Mouse (Mus musculus) adrenal gland, postnatal 25 days (tissue): ENCODE results near the gene Ttll8. TPM values are rescaled to one million over a fixed set of nuclear protein-coding genes. Genes with fewer than 3 reads are reported as not detected.
A peak's percentile ranks its signal among the peaks of the same experiment; 100 is the strongest.

ENCODE experiments used
- DNase-seq: peaks from one replicate; pipeline ENCODE4 v3.0.0; 2021; ENCODE audit warnings: mixed read lengths
- total RNA-seq: library from RNA; stranded (reverse); gene quantifications from 2 replicates; pipeline ENCODE4 v1.2.3, GENCODE M21; 2021

Ttll8 gene
- total RNA-seq, 1 experiment from 2014 or later: not detected

GRCm38 (mm10) chr15:88881253-88882044 is 72.8 kb downstream of the Ttll8 start:
- DNase-seq: no peak

DNA sequence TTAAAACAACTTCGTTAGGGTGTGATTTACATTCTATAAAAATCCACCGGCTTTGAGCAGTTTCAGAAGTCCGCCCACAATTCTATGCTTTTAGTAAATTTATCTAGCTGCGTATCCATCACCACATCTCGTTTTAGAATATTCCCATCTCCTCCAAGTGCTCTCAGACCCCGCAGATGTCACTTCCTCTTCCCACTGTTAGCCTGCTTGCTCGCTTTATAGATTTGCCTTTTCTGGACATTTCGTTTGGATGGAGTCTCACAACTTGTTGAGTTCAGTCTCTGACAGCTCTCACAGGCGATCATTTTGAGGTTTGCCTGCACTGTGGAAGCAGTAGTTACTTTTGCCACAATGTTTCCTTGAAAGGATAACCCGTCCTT is 77.2 kb downstream of the Ttll8 start:
- no peak for DNase-seq

DNA sequence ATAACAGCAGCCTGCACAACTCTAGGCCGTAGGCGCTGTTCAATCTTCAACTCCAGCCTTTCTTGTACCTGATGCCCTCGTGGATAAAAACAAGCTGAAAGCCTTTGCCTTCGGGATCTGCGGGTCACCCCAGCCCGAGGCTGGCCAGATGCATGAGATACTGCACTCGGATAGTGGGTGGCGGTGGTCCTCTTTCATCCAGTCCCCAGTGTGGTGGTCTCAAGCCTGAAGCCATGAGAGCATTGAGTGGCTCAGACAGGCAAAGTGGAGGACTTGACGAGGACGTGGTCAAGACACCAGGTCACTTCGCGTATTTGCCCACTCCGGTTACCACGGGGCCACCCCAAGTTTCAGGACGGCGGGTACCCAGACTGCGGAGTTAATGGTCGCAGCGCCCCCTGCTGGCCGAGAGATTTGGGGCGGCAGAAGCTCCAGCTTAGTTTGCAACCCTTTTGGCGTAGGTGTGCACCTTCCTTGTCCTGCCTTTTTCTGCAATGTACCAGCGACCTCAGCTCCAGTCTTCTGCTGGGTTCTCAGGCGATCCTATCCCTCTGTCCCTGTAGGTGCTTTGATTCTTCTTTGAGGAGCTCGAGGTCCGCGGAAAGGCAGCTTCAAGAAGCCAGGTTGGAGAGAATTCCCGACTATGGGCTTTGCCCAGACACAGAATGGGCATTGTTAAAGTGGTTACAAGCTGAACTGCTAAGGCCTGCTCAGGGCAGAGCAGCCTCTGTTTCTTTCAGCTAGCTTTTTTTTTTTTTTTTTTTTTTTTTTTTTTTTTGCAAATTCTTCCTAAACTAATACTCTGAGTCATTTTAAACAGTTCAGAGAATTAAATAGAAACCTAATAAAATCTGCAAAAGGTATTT is 77.8 kb downstream of the Ttll8 start:
- peak; percentile 91 for DNase-seq

GRCm38 (mm10) chr15:88875625-88876081 is 78.6 kb downstream of the Ttll8 start:
- no peak for DNase-seq

DNA sequence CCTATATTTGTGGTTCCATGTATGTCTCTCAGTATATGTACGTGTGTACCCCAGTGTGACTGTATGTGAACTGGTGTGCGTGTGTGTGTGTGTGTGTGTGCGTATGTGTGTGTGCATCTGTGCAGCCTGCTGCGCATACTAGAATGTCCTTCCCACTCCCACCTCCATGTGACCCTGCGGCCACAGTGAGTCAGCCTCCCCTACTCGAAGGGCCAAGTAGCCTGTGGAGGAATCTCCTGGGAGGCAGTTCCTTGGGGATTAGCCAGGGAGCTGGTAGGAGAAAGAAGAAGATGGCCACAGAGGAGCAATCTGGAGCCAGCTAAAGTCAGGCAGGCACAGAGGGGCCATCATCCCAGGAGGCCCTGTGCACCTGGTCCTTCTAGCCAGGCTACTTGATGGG is 79.7 kb downstream of the Ttll8 start:
- DNase-seq: no peak

DNA sequence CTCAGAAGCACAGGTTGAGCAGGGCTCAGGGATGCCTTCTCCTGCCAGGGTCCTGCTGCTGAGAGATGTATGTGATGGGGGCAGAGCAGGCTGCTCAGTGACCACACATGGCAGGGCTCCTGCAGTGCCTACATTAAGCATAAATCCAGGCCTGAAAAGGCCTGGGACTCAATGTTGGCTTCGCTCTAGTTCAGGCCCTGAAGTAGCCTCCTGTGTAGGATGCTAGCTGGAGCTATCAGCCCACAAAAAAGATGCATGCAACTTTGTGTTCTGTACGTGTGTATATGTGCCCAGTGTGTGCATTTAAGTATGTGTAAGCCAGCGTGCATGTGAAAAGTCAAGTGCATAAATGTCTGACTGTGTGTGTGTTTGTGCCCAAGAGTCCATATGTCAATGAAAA is 80.2 kb downstream of the Ttll8 start:
- no peak for DNase-seq

GRCm38 (mm10) chr15:88870418-88871185 is 83.6 kb downstream of the Ttll8 start:
- DNase-seq: peak; percentile 51

DNA sequence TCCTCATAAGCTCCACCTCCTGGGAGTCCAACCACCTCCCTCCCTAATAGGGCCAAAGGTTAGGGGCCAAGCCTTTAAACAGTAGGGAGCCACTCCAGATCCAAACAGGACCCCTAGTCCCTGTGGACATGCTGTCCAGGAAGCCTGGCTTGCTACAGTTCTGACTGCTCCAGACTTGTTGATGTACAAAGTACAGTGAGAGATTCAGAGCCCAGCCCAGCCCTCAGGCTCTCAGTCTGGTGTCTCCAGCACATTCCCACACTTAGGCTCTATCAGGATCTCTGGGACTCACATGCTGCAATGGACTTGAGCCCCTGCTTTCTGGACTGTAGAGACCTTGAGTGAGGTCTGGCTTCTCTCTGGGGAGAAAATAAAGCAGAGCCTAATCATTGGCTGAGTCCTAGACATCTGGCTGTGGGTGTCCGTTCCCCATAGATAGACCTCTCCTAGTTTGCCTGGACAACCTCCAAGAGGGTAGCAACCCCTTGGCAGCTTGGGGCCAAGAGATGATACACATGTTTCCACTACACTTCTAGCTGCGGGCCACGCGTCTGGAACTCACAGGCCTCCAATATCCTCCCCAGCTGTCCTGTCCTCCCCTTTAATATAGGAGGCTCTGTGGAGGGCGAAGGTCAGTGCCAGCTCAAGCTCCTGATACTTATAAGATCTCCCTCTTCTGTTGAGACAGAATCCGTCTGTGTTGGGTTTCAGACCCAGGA is 86.0 kb downstream of the Ttll8 start:
- no peak for DNase-seq

DNA sequence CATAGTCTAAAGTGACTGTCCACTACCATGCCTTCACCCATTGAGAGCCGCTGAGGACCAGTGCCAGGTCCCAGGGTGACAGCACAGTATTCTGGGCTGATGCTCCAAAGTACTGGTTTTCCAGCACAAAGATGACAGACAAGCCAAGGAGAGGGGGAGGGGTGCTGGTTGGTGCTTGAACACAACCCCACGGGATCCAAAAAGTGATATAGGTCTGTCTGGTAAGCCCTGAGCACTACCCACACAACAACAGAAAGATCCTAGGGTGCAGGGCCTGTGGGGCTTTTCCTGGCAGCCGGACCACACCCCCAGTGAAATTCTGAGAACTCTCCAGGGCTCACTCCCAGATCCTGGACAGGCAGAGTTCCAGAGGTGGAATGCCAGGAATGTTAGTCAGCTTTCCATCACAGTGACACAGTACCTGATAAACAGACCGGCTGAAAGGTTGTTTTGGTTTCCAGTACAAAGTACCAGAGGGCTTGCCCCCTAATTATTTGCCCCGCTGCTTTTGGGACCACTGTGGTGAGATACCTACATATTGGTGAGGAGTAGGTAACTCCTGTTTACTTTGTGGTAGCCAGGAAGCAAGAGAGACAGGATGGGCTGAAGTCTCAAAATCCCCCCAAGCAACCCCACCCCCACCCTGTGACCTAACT is 86.7 kb downstream of the Ttll8 start:
- DNase-seq: peak; percentile 40

- DNase-seq: no peak
Measured at GRCm38 (mm10) chr15:88866934-88867356, 87.3 kb downstream of the Ttll8 start.

- DNase-seq: no peak
Measured at GRCm38 (mm10) chr15:88865888-88866695, 88.1 kb downstream of the Ttll8 start.

DNA sequence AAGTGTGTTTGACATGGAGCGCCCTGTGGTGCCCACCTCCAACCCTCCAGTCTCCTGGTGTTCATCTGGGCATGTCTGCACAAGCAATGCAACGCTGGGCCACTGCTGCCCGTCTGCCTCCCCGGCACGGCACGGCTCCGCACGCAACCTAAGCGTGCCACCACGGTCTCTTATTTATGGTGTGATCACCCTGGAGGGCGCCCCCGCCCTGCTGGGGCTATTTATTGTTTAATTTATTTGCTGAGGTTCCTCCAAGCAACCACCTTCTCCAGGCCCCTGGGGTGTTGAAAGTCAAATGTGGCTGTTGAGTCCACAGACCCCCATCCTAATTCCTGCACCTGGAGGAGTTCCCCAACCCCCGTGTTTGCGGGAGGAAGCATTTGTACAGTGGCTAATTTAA is 89.2 kb downstream of the Ttll8 start:
- DNase-seq: no peak

DNA sequence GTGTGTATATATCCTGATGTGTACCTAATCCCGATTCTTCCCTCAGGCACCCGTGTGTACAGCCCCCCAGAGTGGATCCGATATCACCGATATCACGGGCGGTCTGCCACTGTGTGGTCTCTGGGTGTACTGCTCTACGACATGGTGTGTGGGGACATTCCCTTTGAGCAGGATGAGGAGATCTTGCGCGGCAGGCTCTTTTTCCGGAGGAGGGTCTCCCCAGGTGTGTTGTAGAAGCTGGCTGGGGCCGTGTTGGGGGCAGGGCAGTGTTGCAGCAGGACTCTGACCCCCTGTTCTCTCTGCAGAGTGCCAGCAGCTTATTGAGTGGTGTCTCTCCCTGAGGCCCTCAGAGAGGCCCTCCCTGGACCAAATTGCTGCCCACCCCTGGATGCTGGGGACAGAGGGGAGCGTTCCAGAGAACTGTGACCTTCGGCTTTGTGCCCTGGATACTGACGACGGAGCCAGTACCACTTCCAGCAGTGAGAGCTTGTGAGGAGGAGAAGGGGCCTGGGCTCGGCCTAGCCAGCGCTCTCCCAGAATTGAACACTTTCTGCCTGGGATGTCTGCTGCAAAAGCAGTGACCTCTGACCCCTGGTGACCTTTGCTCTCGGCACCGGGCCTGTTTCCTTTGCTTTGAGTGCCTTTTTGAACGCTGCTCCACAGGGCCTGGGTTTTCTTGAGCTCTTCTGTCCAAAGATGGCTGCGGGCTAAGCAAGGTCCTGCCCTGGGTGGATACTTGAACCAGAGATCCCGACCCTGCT is 89.8 kb downstream of the Ttll8 start:
- DNase-seq: peak; percentile 35

- DNase-seq: peak; percentile 85
Measured at GRCm38 (mm10) chr15:88863695-88864231, 90.5 kb downstream of the Ttll8 start.

DNA sequence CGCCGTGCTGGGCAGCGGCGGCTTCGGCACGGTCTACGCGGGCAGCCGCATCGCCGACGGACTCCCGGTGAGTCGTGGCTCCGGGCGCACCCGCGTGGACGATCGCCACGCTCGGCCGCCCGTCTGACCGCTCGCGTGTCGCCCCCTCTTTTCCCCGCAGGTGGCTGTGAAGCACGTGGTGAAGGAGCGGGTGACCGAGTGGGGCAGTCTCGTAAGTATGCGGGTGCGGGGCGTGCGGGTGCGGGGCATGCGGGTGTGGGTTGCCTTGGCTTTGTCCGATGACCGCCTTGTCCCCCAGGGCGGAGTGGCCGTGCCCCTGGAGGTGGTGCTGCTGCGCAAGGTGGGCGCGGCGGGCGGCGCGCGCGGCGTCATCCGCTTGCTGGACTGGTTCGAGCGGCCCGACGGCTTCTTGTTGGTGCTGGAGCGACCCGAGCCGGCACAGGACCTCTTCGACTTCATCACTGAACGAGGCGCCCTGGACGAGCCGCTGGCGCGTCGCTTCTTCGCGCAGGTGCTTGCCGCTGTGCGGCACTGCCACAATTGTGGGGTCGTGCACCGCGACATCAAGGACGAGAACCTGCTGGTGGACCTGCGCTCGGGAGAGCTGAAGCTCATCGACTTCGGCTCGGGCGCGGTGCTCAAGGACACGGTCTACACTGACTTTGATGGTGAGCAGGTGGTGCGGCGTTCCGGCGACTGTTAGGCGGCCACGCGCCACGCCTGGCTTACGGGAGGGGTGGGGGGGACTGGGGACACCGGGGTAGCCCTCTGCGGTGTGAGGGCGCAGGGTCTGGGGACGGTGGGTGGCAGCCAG is 91.1 kb downstream of the Ttll8 start:
- peak; percentile 58 for DNase-seq

DNA sequence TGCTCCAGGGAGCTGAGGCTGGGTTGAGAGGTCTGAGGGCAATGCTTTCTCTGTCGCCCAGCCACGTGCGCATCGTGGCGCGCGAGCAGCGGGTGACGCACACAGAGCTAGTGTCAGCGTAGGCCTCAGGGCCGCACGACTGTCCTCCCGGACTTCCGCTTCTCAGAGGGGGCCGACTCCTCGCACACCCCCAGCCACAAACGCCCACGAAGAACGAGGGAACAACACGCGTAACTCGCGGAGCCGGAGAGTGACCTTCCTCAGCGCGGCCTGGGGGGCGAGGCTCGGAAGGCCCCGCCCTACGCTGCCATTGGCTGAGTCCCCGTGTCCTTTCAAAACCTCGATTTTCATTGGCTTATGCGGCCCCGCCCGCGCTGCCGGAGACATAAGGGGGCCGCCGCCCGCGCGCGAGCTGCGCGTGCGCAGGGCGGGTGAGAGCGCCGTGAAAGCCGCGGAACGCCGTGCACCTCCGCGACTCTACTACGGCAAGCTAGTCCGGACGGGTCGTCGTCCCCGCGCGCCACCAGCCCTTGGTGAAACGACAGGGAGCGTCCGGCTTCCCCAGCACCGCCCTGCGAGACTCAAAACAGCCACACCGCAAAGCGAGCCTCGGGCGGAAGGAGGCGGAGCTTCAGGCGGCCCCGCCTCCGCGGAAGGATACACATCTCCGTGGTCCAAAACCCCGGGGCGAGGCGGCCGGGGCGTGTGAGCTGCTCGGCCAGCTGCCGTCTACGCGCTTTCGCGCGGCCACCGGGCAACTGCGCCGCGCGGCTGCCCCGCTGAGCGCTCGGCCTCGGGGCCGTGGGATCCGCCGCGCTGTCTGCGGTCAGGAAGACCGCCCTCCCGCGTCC is 92.2 kb downstream of the Ttll8 start, which contains the start of gene Pim3:
Gene Pim3, plus strand, starts transcription at position 415 of the 851 bp plus-strand sequence.
- peak; percentile 95 for DNase-seq

- DNase-seq: no peak
Measured at GRCm38 (mm10) chr15:88860781-88861180, 93.4 kb downstream of the Ttll8 start.
